Mouse (Mus musculus) kidney, adult 2 months (tissue): ENCODE measurements around the gene Lgr4. TPM values are rescaled to one million over a fixed set of nuclear protein-coding genes. Genes with fewer than 3 reads are reported as not detected.

Experiments used
- DNase-seq: peaks from one replicate; pipeline ENCODE4 v3.0.0; 2021
- H3K27ac ChIP-seq: fragments of 200-500 bp; 2 replicates; pipeline ENCODE4 v1.5.1; 2012; ENCODE audit warnings: low read depth, low read length, control low read depth, inconsistent platforms; ENCODE audit not compliant: insufficient read depth
- H3K27me3 ChIP-seq: fragments of 200-500 bp; replicated peaks from 2 replicates; pipeline ENCODE4 v1.6.1; 2012; ENCODE audit warnings: mild to moderate bottlenecking, moderate library complexity, low read length, inconsistent platforms; ENCODE audit not compliant: control insufficient read depth, insufficient read depth
- H3K36me3 ChIP-seq: fragments of 200-500 bp; 2 replicates; pipeline ENCODE4 v1.6.1; 2012; ENCODE audit warnings: mild to moderate bottlenecking, moderate library complexity, low read length, inconsistent platforms; ENCODE audit not compliant: control insufficient read depth, insufficient read depth
- H3K4me1 ChIP-seq: fragments of 200-500 bp; 2 replicates; pipeline ENCODE4 v1.6.1; 2011; ENCODE audit warnings: low read length; ENCODE audit not compliant: control insufficient read depth, insufficient read depth
- H3K4me3 ChIP-seq: fragments of 200-500 bp; 2 replicates; pipeline ENCODE4 v1.5.1; 2011; ENCODE audit warnings: mild to moderate bottlenecking, low read depth, low read length, control low read depth; ENCODE audit not compliant: insufficient read depth
- CTCF ChIP-seq: fragments of 200-500 bp; conservative IDR thresholded peaks from 2 replicates; pipeline ENCODE4 v1.5.1; 2011; ENCODE audit warnings: low read depth, mild to moderate bottlenecking, control low read depth, low read length, moderate library complexity, mixed read lengths; ENCODE audit not compliant: insufficient read depth, insufficient read length
- POLR2A ChIP-seq: fragments of 200-500 bp; IDR thresholded peaks from one replicate; pipeline ENCODE4 v1.6.1; 2011; ENCODE audit warnings: low read depth, low read length, control low read depth
- WGBS: fragments of 180-500 bp; shearing (Covaris S2); methylation state at CpG from one replicate; pipeline ENCODE4 v1.1.7; 2018; 5-methylcytosine and 5-hydroxymethylcytosine counted together
- polyA plus RNA-seq: library from polyadenylated mRNA; depleted of rRNA; stranded (reverse); fragments of >200 nt; gene quantifications from 2 replicates; pipeline ENCODE4 v1.2.3, GENCODE M21; 2012

The Lgr4 gene
- polyA plus RNA-seq, 1 experiment, result 106 TPM

- H3K4me3 ChIP-seq, result peak overlapping the region; percentile 5; the same call in 1 of the 2 replicates
- peak; percentile 61 for DNase-seq
Measured at GRCm38 (mm10) chr2:109921298-109922035, 4.0 kb downstream of the Lgr4 start.

GRCm38 (mm10) chr2:109922306-109922705 is 4.9 kb downstream of the Lgr4 start:
- Histone ChIP-seq H3K36me3 (no peaks in the 10 kb centered on the region; the same call in 1 of the 2 replicates), H3K27ac (no peak overlapping the region), H3K27me3 (no peaks in the 10 kb centered on the region), H3K4me1 (peaks cover 14% of the 10 kb centered on the region), H3K4me3 (no peak overlapping the region)
- WGBS, result 48% methylated on average over 3 of the region's 3 CpGs
- no peak for DNase-seq
- TF ChIP-seq POLR2A (no peak), CTCF (no peak)

More at GRCm38 (mm10) chr2:109921298-109922035, 4.0 kb downstream of the Lgr4 start:
- Histone ChIP-seq H3K36me3 (no peaks in the 10 kb centered on the region; the same call in 1 of the 2 replicates), H3K27ac (peak overlapping the region; percentile 67), H3K4me1 (peaks cover 10% of the 10 kb centered on the region; the same call in 1 of the 2 replicates), H3K27me3 (no peaks in the 10 kb centered on the region)
- TF ChIP-seq CTCF (no peak), POLR2A (no peak)
- WGBS, result 31% methylated on average over 8 of the region's 8 CpGs

GRCm38 (mm10) chr2:109923031-109923430 is 5.6 kb downstream of the Lgr4 start:
- 46% methylated on average over 3 of the region's 3 CpGs for WGBS
- H3K27ac ChIP-seq, result no peak overlapping the region
- no peak for DNase-seq
- no peak for TF ChIP-seq CTCF
- no peak for TF ChIP-seq POLR2A
- no peaks in the 10 kb centered on the region; the same call in 1 of the 2 replicates for H3K36me3 ChIP-seq
- H3K4me1 ChIP-seq, result peaks cover 14% of the 10 kb centered on the region
- H3K4me3 ChIP-seq, result no peak overlapping the region
- H3K27me3 ChIP-seq, result no peaks in the 10 kb centered on the region

GRCm38 (mm10) chr2:109923945-109924344 is 6.5 kb downstream of the Lgr4 start:
- no peak for DNase-seq
- TF ChIP-seq POLR2A, result no peak
- TF ChIP-seq CTCF, result no peak
- 68% methylated on average over 3 of the region's 3 CpGs for WGBS
- H3K36me3 ChIP-seq, result no peaks in the 10 kb centered on the region; the same call in 1 of the 2 replicates
- no peak overlapping the region for H3K27ac ChIP-seq
- peaks cover 16% of the 10 kb centered on the region for H3K4me1 ChIP-seq
- H3K4me3 ChIP-seq, result no peak overlapping the region
- no peaks in the 10 kb centered on the region for H3K27me3 ChIP-seq

- H3K27ac ChIP-seq, result no peak overlapping the region
- WGBS, result 89% methylated on average over 4 of the region's 4 CpGs
- H3K27me3 ChIP-seq, result no peaks in the 10 kb centered on the region
- peaks cover 21% of the 10 kb centered on the region for H3K4me1 ChIP-seq
- no peak overlapping the region for H3K4me3 ChIP-seq
- DNase-seq, result no peak
- no peaks in the 10 kb centered on the region; the same call in 1 of the 2 replicates for H3K36me3 ChIP-seq
- no peak for TF ChIP-seq POLR2A
- TF ChIP-seq CTCF, result no peak
Measured at GRCm38 (mm10) chr2:109926984-109927383, 9.5 kb downstream of the Lgr4 start.

GRCm38 (mm10) chr2:109927446-109927845 is 10.0 kb downstream of the Lgr4 start:
- H3K4me3 ChIP-seq, result no peak overlapping the region
- no peaks in the 10 kb centered on the region; the same call in 1 of the 2 replicates for H3K36me3 ChIP-seq
- TF ChIP-seq POLR2A, result no peak
- no peak for TF ChIP-seq CTCF
- H3K4me1 ChIP-seq, result peaks cover 24% of the 10 kb centered on the region
- no peaks in the 10 kb centered on the region for H3K27me3 ChIP-seq
- peak; percentile 44 for DNase-seq
- no peak overlapping the region for H3K27ac ChIP-seq
- 54% methylated on average over 7 of the region's 7 CpGs for WGBS

- Histone ChIP-seq H3K4me3 (no peak overlapping the region), H3K27ac (no peak overlapping the region; the same call in 1 of the 2 replicates), H3K27me3 (no peaks in the 10 kb centered on the region), H3K36me3 (no peaks in the 10 kb centered on the region; the same call in 1 of the 2 replicates), H3K4me1 (peaks cover 26% of the 10 kb centered on the region)
- DNase-seq, result peak; percentile 51
- TF ChIP-seq CTCF (no peak), POLR2A (no peak)
Measured at GRCm38 (mm10) chr2:109927876-109928275, 10.4 kb downstream of the Lgr4 start.

- no peak for DNase-seq
- no peak for TF ChIP-seq CTCF
- no peak for TF ChIP-seq POLR2A
- WGBS, result 49% methylated on average over 4 of the region's 4 CpGs
- Histone ChIP-seq H3K36me3 (no peaks in the 10 kb centered on the region; the same call in 1 of the 2 replicates), H3K27me3 (no peaks in the 10 kb centered on the region), H3K4me3 (no peak overlapping the region), H3K27ac (no peak overlapping the region; the same call in 1 of the 2 replicates), H3K4me1 (peaks cover 33% of the 10 kb centered on the region)
Measured at GRCm38 (mm10) chr2:109928791-109929190, 11.3 kb downstream of the Lgr4 start.
